Mouse (Mus musculus) gastrocnemius, adult 2 months (tissue): Measurements from ENCODE around the gene Timm13. TPM values are rescaled to one million over a fixed set of nuclear protein-coding genes. Genes with fewer than 3 reads are reported as not detected.
A peak's percentile ranks its signal among the peaks of the same experiment; 100 is the strongest.

Experiments
- DNase-seq: peaks from one replicate; pipeline ENCODE4 v3.0.0; 2022
- H3K27ac ChIP-seq: fragments of 200-600 bp; 2 replicates; pipeline ENCODE4 v1.8.1; 2022; ENCODE audit warnings: mild to moderate bottlenecking
- H3K4me3 ChIP-seq: fragments of 200-600 bp; 2 replicates; pipeline ENCODE4 v1.8.1; 2022; ENCODE audit warnings: mild to moderate bottlenecking, moderate library complexity
- CTCF ChIP-seq: fragments of 200-600 bp; IDR thresholded peaks from 2 replicates; pipeline ENCODE4 v1.8.1; 2022; ENCODE audit warnings: antibody characterized with exemption, mild to moderate bottlenecking, moderate library complexity
- intact Hi-C: fragments of 180-260 bp; cut with DNase I; formaldehyde crosslinking; loops from one replicate; pipeline ENCODE4 v1.15.1; 2025
- total RNA-seq, 2 experiments: library from RNA; stranded (reverse); gene quantifications; 2 replicates each; pipeline ENCODE4 v1.2.3; 2021

Timm13 gene
- total RNA-seq, 2 experiments from 2014 or later, result 110 to 139 TPM

DNA sequence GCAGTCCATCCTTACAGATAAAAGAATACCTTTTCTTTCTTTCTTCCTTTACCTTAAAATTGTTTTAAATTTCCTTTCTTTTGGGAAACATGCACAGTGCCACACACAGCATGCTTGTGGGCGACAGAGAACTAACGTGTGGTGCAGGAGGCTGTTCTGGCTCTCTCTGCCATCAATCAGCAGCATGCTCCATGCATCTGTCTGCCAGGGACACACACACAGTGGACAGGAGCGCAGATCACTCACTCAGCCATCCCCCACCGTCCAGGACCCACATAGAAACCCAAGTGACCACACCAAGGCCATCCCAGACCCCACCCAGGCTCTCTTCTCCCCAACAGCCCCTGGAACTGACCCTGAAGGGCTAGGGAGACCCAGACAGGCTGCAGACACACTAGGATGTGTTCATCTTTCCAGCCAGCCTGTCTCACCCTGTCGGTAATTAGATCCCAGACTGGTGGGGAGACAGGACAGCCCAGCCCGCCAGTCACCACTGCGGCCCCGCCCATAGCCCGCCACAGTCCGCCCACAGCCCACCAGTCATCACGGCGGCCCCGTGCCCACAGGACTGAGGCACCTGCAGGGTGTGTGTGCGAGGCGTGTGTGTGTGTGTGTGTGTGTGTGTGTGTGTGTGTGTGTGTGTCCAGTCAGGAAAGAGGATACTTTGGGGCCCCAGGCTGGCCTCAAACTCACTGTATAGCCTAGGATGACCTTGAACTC, 38.2 kb upstream of the Timm13 start:
- TF ChIP-seq CTCF, result no peak
- intact Hi-C loops, result no loop called here
- Histone ChIP-seq H3K27ac (peak overlapping the region; percentile 93), H3K4me3 (peak overlapping the region; percentile 66)
- DNase-seq, result peak; percentile 77

DNA sequence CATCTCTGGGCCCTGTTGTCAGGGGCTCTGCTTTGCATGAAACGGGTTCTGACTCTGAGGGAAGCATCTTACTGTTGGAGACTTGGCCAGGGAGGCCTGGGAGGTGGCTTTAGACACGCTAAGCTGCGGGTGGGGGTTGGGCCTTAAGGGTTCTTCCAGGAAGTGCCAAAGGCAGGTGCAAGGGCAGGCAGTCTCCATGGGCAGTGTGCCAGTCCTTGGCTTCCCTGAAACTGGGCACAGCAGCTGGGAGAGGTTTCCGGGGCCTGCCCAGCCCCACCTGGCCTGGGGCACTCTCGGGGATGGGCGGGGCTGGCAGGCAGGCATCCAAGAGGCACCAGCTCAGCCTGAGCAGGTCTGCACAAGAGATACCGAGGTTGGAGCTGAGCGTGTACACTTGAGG, 36.9 kb upstream of the Timm13 start:
- H3K4me3 ChIP-seq, result no peak overlapping the region; the same call in 1 of the 2 replicates
- DNase-seq, result peak; percentile 89
- peak overlapping the region; percentile 93 for H3K27ac ChIP-seq
- no peak for TF ChIP-seq CTCF
- intact Hi-C loops, result no loop called here

DNA sequence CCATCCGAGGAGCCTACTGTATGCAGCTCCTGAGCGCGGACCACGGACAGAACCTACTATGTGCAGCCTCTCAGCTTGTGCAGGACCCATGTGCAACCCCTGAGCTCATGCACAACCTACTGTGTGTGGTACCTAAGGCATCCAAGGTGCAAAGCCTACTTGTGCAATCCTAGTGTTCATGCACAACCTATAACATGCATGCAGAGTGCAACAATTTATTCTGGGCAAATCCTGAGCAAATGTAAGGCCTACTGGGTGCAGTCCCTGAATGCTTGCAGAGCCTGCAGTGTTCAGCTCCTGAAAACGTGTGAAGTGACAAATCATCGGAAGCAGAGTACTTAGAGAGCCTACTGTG, 36.0 kb upstream of the Timm13 start:
- no peak for DNase-seq
- TF ChIP-seq CTCF, result no peak
- Histone ChIP-seq H3K27ac (peak overlapping the region; percentile 96), H3K4me3 (peak overlapping the region; percentile 69)
- intact Hi-C loops, result no loop called here

DNA sequence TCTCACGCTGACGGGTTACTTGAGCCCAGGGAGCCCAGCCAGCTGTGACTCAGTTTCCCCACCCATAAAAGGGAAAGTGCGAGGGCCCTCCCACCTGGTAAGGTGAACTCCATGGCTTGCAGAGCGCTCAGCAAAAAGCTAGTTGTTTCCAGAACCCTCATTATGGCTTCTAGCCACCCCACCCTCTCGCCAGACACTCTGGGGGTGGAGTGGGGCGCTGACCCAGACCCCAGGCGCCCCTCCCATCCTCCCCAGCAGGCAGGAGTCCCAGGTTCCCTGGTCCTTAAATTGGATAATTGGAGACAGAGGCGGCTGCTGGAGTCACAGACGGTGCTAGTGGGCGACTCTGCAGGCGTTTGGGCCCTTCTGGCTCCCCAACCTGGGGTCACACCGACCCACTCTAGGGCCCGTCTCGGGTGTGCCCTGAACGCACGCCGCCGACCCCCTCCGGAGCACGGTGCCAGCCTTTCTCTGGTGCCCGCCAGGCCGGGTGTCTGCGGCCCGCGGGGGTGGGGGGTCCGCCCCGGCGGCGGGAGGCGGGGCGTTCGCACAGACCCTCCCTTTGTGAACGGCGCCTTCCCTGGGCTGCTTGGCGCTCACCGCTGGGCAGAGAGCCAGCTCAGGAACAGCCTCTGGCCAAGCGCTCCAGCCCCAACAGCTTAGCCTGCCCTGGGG, 35.5 kb upstream of the Timm13 start:
- peak overlapping the region; percentile 69 for H3K4me3 ChIP-seq
- intact Hi-C loops, result no loop called here
- DNase-seq, result peak; percentile 86
- TF ChIP-seq CTCF, result no peak
- peak overlapping the region; percentile 96 for H3K27ac ChIP-seq

DNA sequence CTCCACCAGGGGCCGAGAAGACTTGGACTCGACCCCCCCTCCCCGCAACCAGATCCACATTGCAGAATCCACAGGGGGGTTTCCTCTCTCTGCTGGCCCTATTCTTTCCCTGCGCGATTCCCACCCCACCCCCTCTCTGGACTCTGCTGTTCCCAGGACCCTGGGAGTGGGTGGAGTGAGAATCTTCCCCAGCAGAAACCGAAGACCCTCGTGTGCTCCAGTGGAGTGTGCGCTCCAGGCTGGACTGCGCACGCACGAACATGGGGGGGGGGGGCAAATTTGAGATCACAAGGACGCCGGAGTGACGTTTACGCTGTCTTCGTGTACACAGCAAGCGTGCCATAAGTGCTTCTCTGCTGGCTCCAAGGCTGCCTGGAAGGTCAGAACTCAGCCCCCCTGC, 34.9 kb upstream of the Timm13 start:
- intact Hi-C loops, result no loop called here
- TF ChIP-seq CTCF, result no peak
- DNase-seq, result no peak
- H3K4me3 ChIP-seq, result peak overlapping the region; percentile 69
- peak overlapping the region; percentile 96 for H3K27ac ChIP-seq

DNA sequence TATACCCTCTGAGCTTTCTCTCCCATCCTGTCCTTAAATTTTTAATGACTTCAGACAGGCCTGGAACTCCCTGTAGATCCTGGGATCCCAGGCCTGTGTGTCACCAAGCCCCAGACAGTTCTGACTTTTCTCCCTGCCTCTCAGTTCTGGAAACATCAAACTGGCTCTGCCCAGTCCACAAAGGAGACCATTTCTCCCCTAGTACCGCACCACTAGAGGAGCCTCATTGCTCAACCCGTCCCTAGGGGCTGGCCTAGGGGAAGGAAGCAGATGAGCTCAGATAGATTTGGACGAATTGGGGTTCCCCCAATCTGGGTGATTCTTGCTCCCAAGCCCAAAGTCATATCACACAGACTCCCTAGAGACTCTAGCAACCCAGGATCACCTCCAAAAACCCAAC, 34.5 kb upstream of the Timm13 start:
- intact Hi-C loops, result no loop called here
- no peak for DNase-seq
- no peak for TF ChIP-seq CTCF
- peak overlapping the region; percentile 96 for H3K27ac ChIP-seq
- H3K4me3 ChIP-seq, result no peak overlapping the region

DNA sequence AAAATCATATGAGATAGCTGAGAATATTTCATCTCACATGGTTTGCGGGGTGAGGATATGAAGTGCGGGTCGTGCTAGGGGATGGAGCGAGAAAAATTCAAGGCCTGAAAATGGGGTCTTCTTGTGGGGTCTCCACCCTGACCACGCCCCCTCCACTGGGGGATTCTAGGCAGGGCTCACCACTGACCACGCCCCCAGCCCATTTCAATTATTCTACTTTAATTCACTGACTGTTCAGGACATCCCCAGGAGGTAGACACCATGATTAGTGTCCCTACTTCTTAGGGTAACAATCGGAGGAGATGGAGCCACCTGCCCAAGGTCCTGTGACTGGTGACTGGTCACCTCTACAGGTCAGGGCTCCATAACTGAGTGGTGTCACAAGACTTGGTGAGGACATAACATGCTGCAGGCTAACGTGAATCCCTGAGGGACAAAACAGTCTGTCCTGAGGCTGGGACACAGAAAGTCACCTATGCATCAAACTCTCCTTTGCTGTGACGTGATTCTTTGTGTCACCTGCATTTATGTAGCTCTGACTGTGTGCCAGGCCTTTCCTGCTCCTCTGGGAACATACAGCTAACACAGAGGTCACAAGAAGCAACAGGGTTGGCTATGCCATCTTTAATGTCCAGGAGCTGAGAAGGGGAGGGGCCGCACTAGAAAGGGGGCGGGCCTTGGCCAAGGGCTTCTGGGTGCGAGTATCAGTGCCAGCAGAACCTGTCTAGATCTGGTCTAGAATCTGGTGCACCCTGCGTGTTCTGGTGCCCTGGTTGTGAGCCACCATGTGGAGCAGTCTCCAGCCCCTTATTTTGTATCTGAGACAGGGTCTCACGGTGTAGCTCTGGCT, 33.6 kb upstream of the Timm13 start:
- H3K27ac ChIP-seq, result peak overlapping the region; percentile 96

DNA sequence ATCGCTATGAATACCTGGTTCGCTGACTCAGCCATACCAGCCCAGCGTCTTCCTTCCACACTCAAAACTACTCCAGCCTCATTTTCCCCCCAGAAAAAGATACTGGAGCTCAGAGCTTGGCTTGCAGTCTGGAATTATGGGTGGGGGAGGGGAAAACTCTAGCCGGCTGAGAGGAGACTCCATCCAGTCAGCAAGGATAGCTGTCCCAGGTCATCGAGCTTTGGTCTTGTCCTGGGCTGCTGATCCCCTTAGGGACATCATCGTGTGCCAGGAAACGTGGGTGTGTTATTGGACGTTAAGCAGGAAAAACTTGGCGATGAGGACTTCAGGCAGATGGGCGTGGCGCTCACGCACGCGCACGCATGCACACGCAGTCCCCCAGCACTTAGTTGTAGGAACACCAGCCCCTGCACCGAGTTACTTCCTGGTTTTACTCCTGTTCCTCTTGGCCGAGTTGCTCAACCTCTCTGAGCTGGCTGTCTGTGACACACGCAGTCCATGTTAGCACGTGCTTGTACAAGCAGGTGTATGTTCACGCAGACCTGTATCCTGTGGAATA, 32.7 kb upstream of the Timm13 start:
- Histone ChIP-seq H3K27ac (peak overlapping the region; percentile 96), H3K4me3 (peak overlapping the region; percentile 88)
- DNase-seq, result peak; percentile 59
- no peak for TF ChIP-seq CTCF
- intact Hi-C loops, result no loop called here

More for the DNA sequence above, 33.6 kb upstream of the Timm13 start:
- no peak for DNase-seq
- TF ChIP-seq CTCF, result no peak
- H3K4me3 ChIP-seq, result no peak overlapping the region
- intact Hi-C loops, result no loop called here

DNA sequence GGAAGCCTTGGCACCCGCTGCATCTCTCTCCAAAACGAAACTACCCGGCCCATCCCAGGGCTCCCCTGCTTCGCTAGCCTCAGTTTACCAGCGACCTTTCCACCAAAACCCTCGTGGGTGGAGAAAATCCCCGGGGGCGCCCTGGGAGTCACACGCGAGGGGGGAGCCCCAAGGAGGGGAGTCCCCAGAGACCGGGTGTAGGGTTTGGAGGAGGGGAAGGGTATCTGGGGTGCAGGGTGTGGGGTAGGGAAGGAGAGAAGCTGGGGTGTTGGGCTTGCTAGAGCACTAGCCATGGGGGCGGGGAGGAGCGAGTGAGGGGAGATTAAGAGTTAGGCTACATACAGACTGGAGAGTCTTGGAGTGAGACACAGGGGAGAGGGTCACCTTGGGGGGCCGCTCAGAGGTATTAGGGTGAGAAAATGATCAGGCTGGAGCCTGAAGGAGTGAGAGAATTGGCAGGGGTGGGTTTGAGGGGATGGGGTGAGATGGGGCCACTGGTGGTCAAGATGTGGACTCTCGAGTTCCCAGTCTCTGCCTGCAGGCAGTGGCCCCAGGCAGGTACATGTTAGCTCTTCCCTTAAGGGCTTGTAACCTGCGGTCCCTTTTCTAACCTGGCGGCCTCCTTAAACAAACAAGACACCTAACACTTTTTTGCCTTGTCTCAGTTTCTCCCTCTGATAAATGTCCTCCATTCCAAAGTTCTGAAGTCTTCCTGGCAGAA, 32.1 kb upstream of the Timm13 start:
- H3K4me3 ChIP-seq, result peak overlapping the region; percentile 88
- no peak for DNase-seq

DNA sequence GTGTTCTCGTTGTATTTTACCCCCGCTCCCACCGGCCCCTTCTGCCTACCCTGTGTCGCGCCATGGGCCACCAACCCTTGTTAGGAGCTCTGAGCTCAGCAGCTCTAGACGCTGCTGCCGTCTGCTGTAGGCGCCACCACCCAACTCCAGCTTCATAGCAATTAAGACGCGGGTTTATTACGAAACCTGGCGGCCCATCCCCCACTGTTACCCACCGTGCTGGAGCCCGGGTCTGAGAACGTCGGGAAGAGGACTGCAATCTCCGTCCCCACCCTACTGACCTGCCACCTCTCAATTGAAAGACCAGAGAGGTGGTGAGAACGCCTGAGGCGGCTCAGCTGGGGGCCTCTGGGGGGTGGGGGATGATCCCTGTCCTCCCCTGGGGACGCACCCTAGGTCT, 31.4 kb upstream of the Timm13 start:
- intact Hi-C loops, result no loop called here
- H3K4me3 ChIP-seq, result peak overlapping the region; percentile 88
- H3K27ac ChIP-seq, result peak overlapping the region; percentile 96
- no peak for TF ChIP-seq CTCF
- peak; percentile 56 for DNase-seq

More for the DNA sequence above, 32.1 kb upstream of the Timm13 start:
- intact Hi-C loops, result no loop called here
- H3K27ac ChIP-seq, result peak overlapping the region; percentile 96
- TF ChIP-seq CTCF, result no peak

DNA sequence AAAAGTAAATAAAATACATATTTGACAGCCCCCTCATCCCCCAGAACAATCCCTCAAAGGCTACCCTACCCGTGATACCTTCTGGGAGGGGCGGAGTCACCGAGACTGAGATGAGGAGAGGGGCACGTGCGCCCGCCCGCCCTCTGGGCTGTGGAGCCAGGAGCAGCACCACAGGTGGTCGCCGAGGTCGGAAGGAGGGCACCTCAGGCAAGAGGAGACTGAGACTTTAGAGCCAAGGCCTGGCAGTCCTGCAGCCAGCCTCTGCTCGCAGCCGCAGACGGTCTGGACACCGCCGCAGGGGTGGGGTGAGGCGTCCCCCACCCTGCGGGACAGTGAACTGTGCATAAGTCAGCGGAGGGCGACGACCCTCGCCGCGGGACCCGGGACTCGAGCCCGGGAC, 30.9 kb upstream of the Timm13 start:
- DNase-seq, result peak; percentile 60
- peak overlapping the region; percentile 96 for H3K27ac ChIP-seq
- peak overlapping the region; percentile 88 for H3K4me3 ChIP-seq
- TF ChIP-seq CTCF, result no peak
- intact Hi-C loops, result no loop called here

DNA sequence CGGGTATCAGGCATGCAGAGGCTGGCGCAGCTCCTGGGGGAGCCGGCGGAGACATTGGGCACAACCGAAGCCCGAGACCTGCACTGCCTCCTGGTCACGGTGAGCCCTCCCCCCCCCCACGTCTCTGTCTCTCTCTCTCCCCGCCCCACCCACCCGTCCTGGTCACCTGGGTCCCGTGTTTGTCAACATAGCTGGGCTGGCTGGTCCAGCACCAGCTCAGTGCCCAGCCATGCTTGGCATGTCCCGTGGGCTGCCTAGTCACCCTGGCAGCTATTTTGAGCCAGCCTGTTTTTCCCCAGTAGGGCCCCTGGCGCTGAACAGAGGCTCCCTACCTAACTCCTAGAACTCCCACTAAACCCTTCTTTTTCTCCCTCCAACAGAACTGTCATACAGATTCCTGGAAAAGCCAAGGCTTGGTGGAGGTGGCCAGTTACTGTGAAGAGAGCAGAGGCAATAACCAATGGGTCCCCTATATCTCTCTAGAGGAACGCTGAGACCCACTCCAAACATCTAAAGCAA, 30.4 kb upstream of the Timm13 start:
- DNase-seq, result peak; percentile 89
- no peak; the same call in 1 of the 2 replicates for TF ChIP-seq CTCF
- intact Hi-C loops, result no loop called here
- Histone ChIP-seq H3K4me3 (peak overlapping the region; percentile 88), H3K27ac (peak overlapping the region; percentile 96)
